In the genomic region with DNA sequence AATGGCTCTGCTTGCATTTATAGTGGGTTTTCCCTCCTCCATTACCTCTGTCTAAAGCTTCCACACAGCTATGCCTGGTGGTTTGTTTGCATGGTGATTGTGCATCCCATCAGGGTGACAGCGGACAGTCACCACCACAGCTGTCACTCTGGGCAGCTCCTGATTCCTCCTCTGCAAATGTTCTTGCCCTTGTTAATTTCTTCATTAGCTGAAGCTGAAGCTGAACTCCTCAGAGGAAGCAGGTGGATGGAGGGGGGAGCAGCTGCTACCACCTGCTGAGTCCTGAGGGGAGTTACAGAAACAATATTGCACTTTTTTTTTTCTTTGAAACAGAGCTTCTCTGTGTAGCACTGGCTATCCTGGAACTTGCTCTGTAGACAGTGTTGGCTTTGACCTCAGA, we compare ENCODE assay signal across 9 mouse cellular contexts.
A peak's percentile ranks its signal among the peaks of the same experiment; 100 is the strongest.
DNase-seq lines count a peak whose midpoint lies in the region; ATAC-seq and TF ChIP-seq lines count a peak whose summit lies in the region.
"Had no signal": no experiment of that assay in that cellular context is flagged by ENCODE, and none has a peak within 500 bp of the region (broad histone marks: within the 10 kb centered on the region; RNA-seq: fewer than 3 reads in every experiment).

No protein-coding gene starts in this region.

- H3K4me1 ChIP-seq in heart, adult 2 months (ENCODE audit: control insufficient read depth, insufficient read depth, low read length) = peaks cover 19% of the 10 kb centered on the region
- no peaks in the 10 kb centered on the region for H3K4me1 ChIP-seq in lung, embryonic 14.5 days (ENCODE audit: insufficient read depth)
- H3K4me1 ChIP-seq in limb, embryonic 12.5 days (replicated peaks) = peaks cover 8% of the 10 kb centered on the region
- 0 out of 2 replicates have a peak, but pooled peaks cover 2% of the 10 kb centered on the region for H3K4me1 ChIP-seq in intestine, postnatal 0 days (replicated peaks; ENCODE audit: control insufficient read depth, insufficient read depth, low read length)

- intact Hi-C loops in heart, adult 2 months (cut with DNase I) = loop anchor here (2.0 kb wide), 2 partner anchors 13 to 17 kb away; no protein-coding TSS in a partner anchor
- intact Hi-C loops in heart, postnatal 36 days (cut with DNase I) = loop anchor here (2.0 kb wide), 1 partner anchor 29 kb away; no protein-coding TSS in a partner anchor

- no peaks in the 10 kb centered on the region for H3K9me3 ChIP-seq in lung, embryonic 14.5 days (ENCODE audit: low read depth, low read length)
- no peaks in the 10 kb centered on the region for H3K9me3 ChIP-seq in limb, embryonic 12.5 days
- no peaks in the 10 kb centered on the region for H3K9me3 ChIP-seq in intestine, postnatal 0 days (ENCODE audit: control insufficient read depth)

- TF ChIP-seq POLR2A in heart, adult 2 months (IDR thresholded peaks at IDR 0.05; ENCODE audit: insufficient read depth, low read depth, low read length) = no peak

- no peak for DNase-seq in heart, adult 2 months
- no peak for DNase-seq in heart, postnatal 36 days
- no peak for DNase-seq in lung, embryonic 14.5 days
- no peak for DNase-seq in lung, postnatal 4 days
- DNase-seq in thymus, postnatal 10 days (ENCODE audit: low spot score in 2 of 2) = peak; percentile 54 to 56
- no peak for DNase-seq in urinary bladder, postnatal 4 days (ENCODE audit: low spot score in 2 of 2)

- ATAC-seq in lung, embryonic 14.5 days (ENCODE audit: insufficient read depth) = no peak
- no peak for ATAC-seq in limb, embryonic 12.5 days (ENCODE audit: insufficient number of reproducible peaks, insufficient read depth, low FRiP score, low TSS enrichment, low read depth)
- ATAC-seq in intestine, postnatal 0 days = no peak

- no peak overlapping the region for H3K9ac ChIP-seq in heart, adult 2 months (ENCODE audit: low read depth, low read length)
- no peak overlapping the region for H3K9ac ChIP-seq in lung, embryonic 14.5 days
- H3K9ac ChIP-seq in limb, embryonic 12.5 days (replicated peaks) = no peak overlapping the region
- H3K9ac ChIP-seq in intestine, postnatal 0 days (ENCODE audit: low read depth, low read length) = no peak overlapping the region

- no peaks in the 10 kb centered on the region for H3K27me3 ChIP-seq in heart, adult 2 months (ENCODE audit: control insufficient read depth, insufficient read depth, low read length)
- no peaks in the 10 kb centered on the region for H3K27me3 ChIP-seq in lung, embryonic 14.5 days (ENCODE audit: insufficient read depth, low read length)
- no peaks in the 10 kb centered on the region for H3K27me3 ChIP-seq in limb, embryonic 12.5 days
- H3K27me3 ChIP-seq in intestine, postnatal 0 days (replicated peaks; ENCODE audit: control insufficient read depth, insufficient read depth, low read length) = no peaks in the 10 kb centered on the region

- peaks cover 5% of the 10 kb centered on the region for H3K79me2 ChIP-seq in heart, adult 2 months (replicated peaks; ENCODE audit: control insufficient read depth, insufficient read depth, low read length)

- no peak overlapping the region for H3K4me3 ChIP-seq in heart, adult 2 months
- H3K4me3 ChIP-seq in lung, embryonic 14.5 days (ENCODE audit: low read depth, low read length) = no peak overlapping the region
- no peak overlapping the region for H3K4me3 ChIP-seq in limb, embryonic 12.5 days (replicated peaks)
- no peak overlapping the region for H3K4me3 ChIP-seq in intestine, postnatal 0 days (ENCODE audit: low read depth, low read length)
- H3K4me3 ChIP-seq: layer of hippocampus, adult 2 months had no signal

- peaks cover 9% of the 10 kb centered on the region for H3K36me3 ChIP-seq in heart, adult 2 months (ENCODE audit: control insufficient read depth, insufficient read depth, low read length)
- no peaks in the 10 kb centered on the region for H3K36me3 ChIP-seq in lung, embryonic 14.5 days (ENCODE audit: insufficient read depth)
- 0 out of 2 replicates have a peak, but pooled peaks cover 5% of the 10 kb centered on the region for H3K36me3 ChIP-seq in limb, embryonic 12.5 days
- H3K36me3 ChIP-seq in intestine, postnatal 0 days (ENCODE audit: control insufficient read depth, insufficient read depth) = no peaks in the 10 kb centered on the region

- 84% methylated on average over 1 of the region's 1 CpGs for WGBS in heart, adult 2 months
- 94% methylated on average over 1 of the region's 1 CpGs for WGBS in lung, embryonic 14.5 days
- 90% methylated on average over 1 of the region's 1 CpGs for WGBS in limb, embryonic 12.5 days
- WGBS in intestine, postnatal 0 days = 94% methylated on average over 1 of the region's 1 CpGs

- TF ChIP-seq CTCF in heart, adult 2 months (IDR thresholded peaks at IDR 0.05) = no peak
- TF ChIP-seq CTCF in lung, embryonic 14.5 days (IDR thresholded peaks at IDR 0.05; ENCODE audit: low read depth) = no peak
- no peak for TF ChIP-seq CTCF in intestine, postnatal 0 days (IDR thresholded peaks at IDR 0.05; ENCODE audit: low read depth)

- no peak for TF ChIP-seq EP300 in heart, adult 2 months (IDR thresholded peaks at IDR 0.05; ENCODE audit: insufficient read depth, low read depth, low read length)

- H3K27ac ChIP-seq in heart, adult 2 months = peak overlapping the region; percentile 72
- H3K27ac ChIP-seq in lung, embryonic 14.5 days (ENCODE audit: low read depth) = 0 out of 2 replicates have a peak overlapping the region, but pooled peaks have one; percentile 18
- 0 out of 2 replicates have a peak overlapping the region, but pooled peaks have one; percentile 3 for H3K27ac ChIP-seq in limb, embryonic 12.5 days
- no peak overlapping the region for H3K27ac ChIP-seq in intestine, postnatal 0 days (ENCODE audit: low read depth, low read length)

- no peak overlapping the region for H3K4me2 ChIP-seq in lung, embryonic 14.5 days
- no peak overlapping the region for H3K4me2 ChIP-seq in limb, embryonic 12.5 days
- no peak overlapping the region for H3K4me2 ChIP-seq in intestine, postnatal 0 days (replicated peaks; ENCODE audit: low read depth)

Comparison
In these comparisons a context has a peak if more than half of its experiments do, and no peak if none do; other contexts are left out.
1. DNase-seq: peak in thymus, postnatal 10 days (2 of 2); none in heart, adult 2 months (0 of 2), heart, postnatal 36 days (0 of 2), lung, embryonic 14.5 days (single experiment), lung, postnatal 4 days (0 of 2) and urinary bladder, postnatal 4 days (0 of 2).